Mouse (Mus musculus): ENCODE data around the gene Olfml2a.

DNA sequence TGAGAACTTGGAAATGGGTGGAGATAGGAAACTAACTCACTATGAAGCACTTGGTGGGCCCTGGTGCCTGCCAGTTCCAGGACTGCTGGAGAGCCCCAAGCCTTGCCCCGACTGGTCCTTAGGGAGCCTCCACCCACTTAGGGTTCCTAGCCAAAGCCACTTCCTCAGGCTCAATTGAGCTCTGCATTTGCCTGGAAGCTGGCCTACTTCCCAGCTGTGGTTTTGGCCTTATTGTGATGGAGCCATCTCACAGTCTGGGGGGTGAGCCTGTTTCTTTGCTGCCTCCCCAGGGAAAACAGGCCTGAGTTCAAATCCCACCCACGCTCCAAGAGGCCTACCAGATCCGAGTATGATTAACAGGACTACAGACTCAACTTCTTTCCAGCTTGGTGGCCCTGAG is 54.8 kb downstream of the Olfml2a start:
- no peak for TF ChIP-seq CTCF (conservative IDR thresholded peaks at IDR 0.05; ENCODE audit: low read length)
- TF ChIP-seq NANOG (IDR thresholded peaks at IDR 0.05; ENCODE audit: borderline replicate concordance, low read length) = no peak
- TF ChIP-seq POU5F1 (IDR thresholded peaks at IDR 0.05; ENCODE audit: borderline replicate concordance, low read length) = no peak
